Comparison of ENCODE assay signal across 10 mouse cellular contexts in genomic region chr1:184734991-184735920, GRCm38 (mm10). TPM values are rescaled to one million over a fixed set of nuclear protein-coding genes. Genes with fewer than 3 reads are reported as not detected.
A peak's percentile ranks its signal among the peaks of the same experiment; 100 is the strongest.
DNase-seq lines count a peak whose midpoint lies in the region; ATAC-seq and TF ChIP-seq lines count a peak whose summit lies in the region.
"Had no signal": no experiment of that assay in that cellular context is flagged by ENCODE, and none has a peak within 500 bp of the region (broad histone marks: within the 10 kb centered on the region; RNA-seq: fewer than 3 reads in every experiment).

No protein-coding gene starts in this region.

- H3K79me2 ChIP-seq in macrophage (ENCODE audit: inconsistent target): peaks cover 14% of the 10 kb centered on the region

- no peaks in the 10 kb centered on the region for H3K9me3 ChIP-seq in heart, embryonic 10.5 days
- no peaks in the 10 kb centered on the region for H3K9me3 ChIP-seq in kidney, postnatal 0 days (replicated peaks; ENCODE audit: low read length)
- H3K9me3 ChIP-seq: embryonic facial prominence, embryonic 12.5 days had no signal

- no peak overlapping the region for H3K27ac ChIP-seq in heart, embryonic 10.5 days
- H3K27ac ChIP-seq in kidney, postnatal 0 days: peak overlapping the region; percentile 31; the same call in 1 of the 2 replicates
- H3K27ac ChIP-seq in macrophage: peak overlapping the region; percentile 72
- H3K27ac ChIP-seq: embryonic facial prominence, embryonic 12.5 days had no signal

- H3K4me3 ChIP-seq in heart, embryonic 10.5 days: no peak overlapping the region
- H3K4me3 ChIP-seq in kidney, postnatal 0 days (replicated peaks; ENCODE audit: low read depth, low read length): no peak overlapping the region
- peak overlapping the region; percentile 19; the same call in 1 of the 2 replicates for H3K4me3 ChIP-seq in macrophage (ENCODE audit: inconsistent target)
- H3K4me3 ChIP-seq: embryonic facial prominence, embryonic 12.5 days; layer of hippocampus, adult 2 months had no signal

- no peaks in the 10 kb centered on the region for H3K36me3 ChIP-seq in heart, embryonic 10.5 days
- no peaks in the 10 kb centered on the region for H3K36me3 ChIP-seq in kidney, postnatal 0 days (ENCODE audit: insufficient read depth, low read length)
- no peaks in the 10 kb centered on the region for H3K36me3 ChIP-seq in macrophage (ENCODE audit: inconsistent target)
- H3K36me3 ChIP-seq: embryonic facial prominence, embryonic 12.5 days had no signal

- peaks cover 88% of the 10 kb centered on the region for H3K27me3 ChIP-seq in heart, embryonic 10.5 days (ENCODE audit: insufficient read depth, poor library complexity, severe bottlenecking)
- peaks cover 66% of the 10 kb centered on the region for H3K27me3 ChIP-seq in kidney, postnatal 0 days (ENCODE audit: insufficient read depth, low read length)

- H3K4me2 ChIP-seq in kidney, postnatal 0 days (ENCODE audit: low read length): no peak overlapping the region; the same call in 1 of the 2 replicates

- no peak overlapping the region for H3K9ac ChIP-seq in kidney, postnatal 0 days (ENCODE audit: low read depth, low read length)
- H3K9ac ChIP-seq: embryonic facial prominence, embryonic 12.5 days had no signal

- peak; percentile 98 for DNase-seq in heart, adult 11 months
- no peak for DNase-seq in heart, embryonic 10.5 days (ENCODE audit: low spot score)
- peak; percentile 17 for DNase-seq in brain, embryonic 14.5 days (ENCODE audit: low read depth)
- DNase-seq in kidney, postnatal 0 days (ENCODE audit: low spot score): no peak
- no peak for DNase-seq in thymus, postnatal 14 days
- no peak for DNase-seq in urinary bladder, postnatal 14 days (ENCODE audit: low spot score)
- no peak for DNase-seq in right cerebral cortex, postnatal 10 days (ENCODE audit: low spot score in 2 of 2)

- 2% methylated on average over 25 of the region's 25 CpGs for WGBS in heart, embryonic 10.5 days
- WGBS in kidney, postnatal 0 days: 6% methylated on average over 25 of the region's 25 CpGs
- WGBS in macrophage (ENCODE audit: missing documents): 5% methylated on average over 21 of the region's 25 CpGs

- peaks cover 25% of the 10 kb centered on the region for H3K4me1 ChIP-seq in heart, embryonic 10.5 days
- peaks cover 11% of the 10 kb centered on the region; the same call in 1 of the 2 replicates for H3K4me1 ChIP-seq in kidney, postnatal 0 days (replicated peaks; ENCODE audit: insufficient read depth, low read length)

- ATAC-seq in kidney, postnatal 0 days (replicated peaks; ENCODE audit: low FRiP score, low read depth): no peak

- no peak for TF ChIP-seq CTCF in brain, embryonic 14.5 days (IDR thresholded peaks at IDR 0.05; ENCODE audit: borderline replicate concordance, extremely low read depth, insufficient read depth, insufficient read length)
- no peak for TF ChIP-seq CTCF in kidney, postnatal 0 days (IDR thresholded peaks at IDR 0.05; ENCODE audit: low read depth)

- TF ChIP-seq POLR2A in brain, embryonic 14.5 days (IDR thresholded peaks at IDR 0.05; ENCODE audit: borderline replicate concordance, extremely low read depth, insufficient read depth, insufficient read length, poor library complexity, severe bottlenecking): no peak

RNA-seq across cellular contexts. Expression of gene Hlx, which starts 2.8 kb away (rescaled TPM):
- polyA plus RNA-seq in heart, embryonic 10.5 days (2016; fragmentation: Nextera tagmentation; extraction: Ambion mirVana): 3.1 and 19.4 TPM in 2 replicates
- polyA plus RNA-seq in brain, embryonic 14.5 days (2012; rRNA removed): 0.92 and 2.0 TPM in 2 replicates
- polyA plus RNA-seq in kidney, postnatal 0 days (2015; fragmentation: Nextera tagmentation; extraction: Ambion mirVana): 12.1 and 12.7 TPM in 2 replicates
- total RNA-seq in macrophage (2018; cell fraction: chromatin; rRNA removed): 10 to 100 TPM in 21 of 26 experiments, 1 to 10 TPM in 5; 6.4 to 26.8 (median 12.9) TPM
- total RNA-seq in macrophage (2018; cell fraction: cytosol; rRNA removed): 10 to 100 TPM; 21.1 to 79.3 (median 38.5) TPM
- 10 to 100 TPM; 14.3 to 54.2 (median 25.8) TPM for total RNA-seq in macrophage (2018; cell fraction: nucleus; rRNA removed)
- polyA plus RNA-seq in macrophage (2018): 23.2 to 50.5 TPM (median 24.9 TPM) in 3 replicates

Comparison
In these comparisons a context has a peak if more than half of its experiments do, and no peak if none do; other contexts are left out.
1. DNase-seq: peak in heart, adult 11 months (single experiment) and brain, embryonic 14.5 days (single experiment); none in heart, embryonic 10.5 days (single experiment), kidney, postnatal 0 days (single experiment), thymus, postnatal 14 days (single experiment), urinary bladder, postnatal 14 days (single experiment) and right cerebral cortex, postnatal 10 days (0 of 2).